Mouse (Mus musculus) left cerebral cortex, adult 18-20 months (tissue): ENCODE measurements around the gene Plxnd1. TPM values are rescaled to one million over a fixed set of nuclear protein-coding genes. Genes with fewer than 3 reads are reported as not detected.

Source experiments
- DNase-seq, 2 experiments: peaks; one replicate each; pipeline ENCODE4 v3.0.0; 2021 to 2022; ENCODE audit warnings: low spot score in 2 of 2, mixed read lengths in 1 of 2
- total RNA-seq, 2 experiments: library from RNA; stranded (reverse); gene quantifications; 2 replicates each; pipeline ENCODE4 v1.2.3; 2021

The Plxnd1 gene
- total RNA-seq, 2 experiments from 2014 or later = 103 to 123 TPM

GRCm38 (mm10) chr6:115959151-115959691 lies 35.6 kb downstream of the Plxnd1 start:
- DNase-seq = no peak

- no peak for DNase-seq
These were observed 36.4 kb downstream of the Plxnd1 start for GRCm38 (mm10) chr6:115958445-115958844.

- no peak for DNase-seq
These were observed 37.1 kb downstream of the Plxnd1 start for GRCm38 (mm10) chr6:115957681-115958080.

GRCm38 (mm10) chr6:115956922-115957601 lies 37.7 kb downstream of the Plxnd1 start:
- no peak for DNase-seq

GRCm38 (mm10) chr6:115956418-115956921 lies 38.3 kb downstream of the Plxnd1 start:
- no peak for DNase-seq

- DNase-seq = no peak
These were observed 39.1 kb downstream of the Plxnd1 start for GRCm38 (mm10) chr6:115955664-115956063.

- DNase-seq = no peak
These were observed 39.6 kb downstream of the Plxnd1 start for GRCm38 (mm10) chr6:115955169-115955568.

- no peak for DNase-seq
These were observed 40.2 kb downstream of the Plxnd1 start for GRCm38 (mm10) chr6:115954506-115955074.

GRCm38 (mm10) chr6:115946389-115946788 lies 48.4 kb downstream of the Plxnd1 start:
- DNase-seq = no peak

- DNase-seq = no peak
These were observed 49.2 kb downstream of the Plxnd1 start for GRCm38 (mm10) chr6:115945633-115946032.

- no peak for DNase-seq
These were observed 50.2 kb downstream of the Plxnd1 start, which contains the start of gene H1foo for GRCm38 (mm10) chr6:115944638-115945037. TSS of gene H1foo (plus strand) at chr6:115944938.

GRCm38 (mm10) chr6:115943498-115944427 lies 51.0 kb downstream of the Plxnd1 start:
- no peak for DNase-seq

- DNase-seq = no peak
These were observed 53.7 kb downstream of the Plxnd1 start for GRCm38 (mm10) chr6:115941128-115941527.

GRCm38 (mm10) chr6:115940603-115941002 lies 54.2 kb downstream of the Plxnd1 start:
- no peak for DNase-seq

- no peak for DNase-seq
These were observed 56.0 kb downstream of the Plxnd1 start for GRCm38 (mm10) chr6:115938798-115939197.

GRCm38 (mm10) chr6:115938011-115938410 lies 56.8 kb downstream of the Plxnd1 start:
- no peak for DNase-seq

GRCm38 (mm10) chr6:115935544-115935943 lies 59.3 kb downstream of the Plxnd1 start:
- DNase-seq = no peak

- DNase-seq = no peak
These were observed 62.4 kb downstream of the Plxnd1 start for GRCm38 (mm10) chr6:115932391-115932790.

GRCm38 (mm10) chr6:115931639-115932038 lies 63.2 kb downstream of the Plxnd1 start, which contains the start of gene Rho:
TSS of gene Rho (plus strand) at chr6:115931748.
- no peak for DNase-seq

- no peak for DNase-seq
These were observed 64.8 kb downstream of the Plxnd1 start for GRCm38 (mm10) chr6:115930018-115930417.
